Mouse (Mus musculus) lung, postnatal 0 days (tissue): Measurements from ENCODE around the gene Tmem8b.

Experiments used
- CTCF ChIP-seq: IDR thresholded peaks from 2 replicates; pipeline ENCODE4 v1.5.1; 2016; ENCODE audit warnings: antibody characterized with exemption, mild to moderate bottlenecking
- EP300 ChIP-seq: IDR thresholded peaks from 2 replicates; pipeline ENCODE4 v1.6.1; 2016; ENCODE audit warnings: antibody characterized with exemption, mild to moderate bottlenecking, control low read depth

DNA sequence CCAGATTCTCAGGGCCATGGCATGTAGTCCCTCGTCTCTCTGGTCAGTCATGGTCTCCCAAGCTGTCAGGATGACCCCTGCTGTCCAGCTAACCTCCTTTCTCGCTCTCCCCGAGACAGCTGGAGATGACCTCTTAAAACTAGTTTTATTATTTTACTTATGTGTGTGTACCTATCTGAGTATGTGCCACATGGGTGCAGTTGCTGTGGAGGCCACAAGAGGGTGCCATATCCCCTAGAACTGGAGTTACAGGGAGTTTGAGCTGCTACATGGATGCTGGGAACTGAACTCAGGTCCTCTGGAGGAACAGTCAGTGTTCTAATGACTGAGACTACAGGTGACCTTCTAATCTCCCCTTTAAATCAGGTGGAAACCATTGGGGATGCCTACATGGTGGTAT is 19.0 kb upstream of the Tmem8b start:
- TF ChIP-seq CTCF: peak; percentile 51
- no peak for TF ChIP-seq EP300
